Mouse (Mus musculus) megakaryocyte-erythroid progenitor cell, adult 5-6 weeks (primary cell): ENCODE measurements around the gene Cfap70. TPM values are rescaled to one million over a fixed set of nuclear protein-coding genes. Genes with fewer than 3 reads are reported as not detected.
A peak's percentile ranks its signal among the peaks of the same experiment; 100 is the strongest.

Experiments used
- ATAC-seq: replicated peaks from 2 replicates; pipeline ENCODE4 v1.8.0; 2016; ENCODE audit warnings: mild to moderate bottlenecking, inconsistent platforms; ENCODE audit not compliant: severe bottlenecking, poor library complexity, low FRiP score, low TSS enrichment
- total RNA-seq, 2 experiments: library from RNA; stranded (forward) in 1 of 2; stranded (reverse) in 1 of 2; fragments of 200-1000, 215-1000 nt in 1 of 2; fragments of >200 nt in 1 of 2; fragmentation: Nextera tagmentation in 1 of 2; gene quantifications; 2 replicates each; pipeline ENCODE4 v1.2.3; 2014 to 2017

The Cfap70 gene
- total RNA-seq, 2 experiments from 2014 or later, result not detected

GRCm38 (mm10) chr14:20363230-20363629 is 88.8 kb downstream of the Cfap70 start:
- ATAC-seq, result no peak

DNA sequence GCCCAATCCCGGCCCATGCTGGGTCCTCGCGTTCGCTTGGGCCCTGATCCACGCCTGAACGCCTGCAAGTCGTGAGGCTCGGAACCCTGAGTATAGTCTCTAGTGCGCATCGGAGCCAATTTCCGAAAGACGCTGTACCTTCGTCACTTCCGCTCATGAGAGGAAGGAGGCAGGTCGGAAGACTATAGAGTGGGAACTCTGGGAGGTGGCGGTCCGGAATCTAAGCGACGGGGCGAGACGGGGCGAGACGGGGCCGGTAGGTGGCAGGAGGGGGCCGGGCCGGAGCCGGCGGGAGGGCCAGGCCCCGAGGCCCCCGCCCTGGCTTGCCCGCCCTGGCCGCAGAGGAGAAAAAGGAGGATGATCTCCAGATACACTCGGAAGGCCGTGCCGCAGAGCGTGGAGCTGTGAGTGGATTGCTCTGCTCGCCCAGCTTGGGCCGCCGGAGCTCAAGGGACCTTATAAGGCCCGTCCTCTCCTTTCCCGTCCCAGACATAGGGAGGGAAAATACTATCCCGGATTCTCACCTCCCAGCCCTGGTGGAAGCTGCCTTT is 104.0 kb downstream of the Cfap70 start, which contains the start of the genes Ecd and Fam149b:
TSS of gene Ecd (minus strand) at position 131 of the 551 bp plus-strand sequence.
TSS of gene Fam149b (plus strand) at position 172 of the 551 bp plus-strand sequence.
- ATAC-seq, result peak; percentile 95

DNA sequence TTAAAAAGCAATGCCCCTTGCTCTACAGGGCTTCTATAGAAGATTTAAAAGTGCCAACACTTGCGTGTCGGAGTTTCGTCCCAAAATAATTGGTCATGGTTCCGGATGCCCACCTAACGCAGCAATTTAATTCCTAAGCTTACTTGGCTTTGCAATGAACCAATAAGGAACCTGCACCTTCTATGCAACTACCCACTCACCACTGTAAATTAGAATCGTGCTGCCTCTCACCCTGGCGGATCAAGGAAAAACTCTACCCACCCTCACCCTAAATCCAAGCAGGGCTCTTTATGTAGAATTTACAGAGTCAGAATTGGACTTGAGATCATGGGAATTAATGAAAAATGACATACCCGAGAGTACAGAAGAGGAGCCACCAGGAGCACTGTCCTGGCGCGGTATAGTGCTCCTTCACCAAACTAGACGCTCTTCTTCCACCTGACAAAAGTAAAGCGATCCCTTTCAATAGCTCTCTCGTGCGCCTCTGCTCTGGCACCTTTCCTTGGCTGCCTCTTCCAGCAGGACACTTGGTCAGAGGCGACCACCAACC is 104.5 kb downstream of the Cfap70 start:
- peak; percentile 60 for ATAC-seq

- no peak for ATAC-seq
Measured at GRCm38 (mm10) chr14:20345885-20346284, 106.1 kb downstream of the Cfap70 start.

Other genes starting within 250 kb of the Cfap70 start
- not detected in 2 replicates for gene Kcnk16, start 183.0 kb downstream of the Cfap70 start, total RNA-seq (2014; fragmentation: Nextera tagmentation)
- not detected in 2 replicates for gene Kcnk16, start 183.0 kb downstream of the Cfap70 start, total RNA-seq (2017)
- 9.2 and 13.0 TPM in 2 replicates for gene Nudt13, start 157.5 kb downstream of the Cfap70 start, total RNA-seq (2014; fragmentation: Nextera tagmentation)
- gene Nudt13, start 157.5 kb downstream of the Cfap70 start, total RNA-seq (2017), result 10.2 and 16.6 TPM in 2 replicates
- 68.2 and 69.1 TPM in 2 replicates for gene Ecd, start 104.1 kb downstream of the Cfap70 start, total RNA-seq (2014; fragmentation: Nextera tagmentation)
- gene Ecd, start 104.1 kb downstream of the Cfap70 start, total RNA-seq (2017), result 81.3 and 85.9 TPM in 2 replicates
- 16.3 and 21.6 TPM in 2 replicates for gene Fam149b, start 104.1 kb downstream of the Cfap70 start, total RNA-seq (2014; fragmentation: Nextera tagmentation)
- gene Fam149b, start 104.1 kb downstream of the Cfap70 start, total RNA-seq (2017), result 21.6 and 37.3 TPM in 2 replicates
- 89.9 and 98.3 TPM in 2 replicates for gene Dnajc9, start 63.3 kb downstream of the Cfap70 start, total RNA-seq (2014; fragmentation: Nextera tagmentation)
- 251 and 309 TPM in 2 replicates for gene Dnajc9, start 63.3 kb downstream of the Cfap70 start, total RNA-seq (2017)
- gene Mrps16, start 58.6 kb downstream of the Cfap70 start, total RNA-seq (2014; fragmentation: Nextera tagmentation), result 124 and 145 TPM in 2 replicates
- 30.9 and 61.1 TPM in 2 replicates for gene Mrps16, start 58.6 kb downstream of the Cfap70 start, total RNA-seq (2017)
- gene Anxa7, start 27.9 kb upstream of the Cfap70 start, total RNA-seq (2014; fragmentation: Nextera tagmentation), result 89.1 and 89.2 TPM in 2 replicates
- 72.3 and 79.6 TPM in 2 replicates for gene Anxa7, start 27.9 kb upstream of the Cfap70 start, total RNA-seq (2017)
- gene Mss51, start 44.7 kb upstream of the Cfap70 start, total RNA-seq (2014; fragmentation: Nextera tagmentation), result 1.4 and 5.4 TPM in 2 replicates
- 0.80 TPM in 1 of 2 replicates, not detected in the other for gene Mss51, start 44.7 kb upstream of the Cfap70 start, total RNA-seq (2017)
- 114 and 135 TPM in 2 replicates for gene Ppp3cb, start 94.3 kb upstream of the Cfap70 start, total RNA-seq (2014; fragmentation: Nextera tagmentation)
- gene Ppp3cb, start 94.3 kb upstream of the Cfap70 start, total RNA-seq (2017), result 60.1 and 69.9 TPM in 2 replicates
- 7.5 and 14.1 TPM in 2 replicates for gene Usp54, start 188.8 kb upstream of the Cfap70 start, total RNA-seq (2014; fragmentation: Nextera tagmentation)
- gene Usp54, start 188.8 kb upstream of the Cfap70 start, total RNA-seq (2017), result 5.6 and 6.8 TPM in 2 replicates
- not detected in 2 replicates for gene Myoz1, start 204.3 kb upstream of the Cfap70 start, total RNA-seq (2014; fragmentation: Nextera tagmentation)
- not detected in 2 replicates for gene Myoz1, start 204.3 kb upstream of the Cfap70 start, total RNA-seq (2017)
- not detected in 2 replicates for gene Synpo2l, start 216.1 kb upstream of the Cfap70 start, total RNA-seq (2014; fragmentation: Nextera tagmentation)
- gene Synpo2l, start 216.1 kb upstream of the Cfap70 start, total RNA-seq (2017), result 0.05 and 0.46 TPM in 2 replicates
- gene Sec24c, start 222.1 kb upstream of the Cfap70 start, total RNA-seq (2014; fragmentation: Nextera tagmentation), result 99.9 and 104 TPM in 2 replicates
- 50.4 and 55.1 TPM in 2 replicates for gene Sec24c, start 222.1 kb upstream of the Cfap70 start, total RNA-seq (2017)
- gene Fut11, start 242.7 kb upstream of the Cfap70 start, total RNA-seq (2014; fragmentation: Nextera tagmentation), result 6.7 and 8.6 TPM in 2 replicates
- gene Fut11, start 242.7 kb upstream of the Cfap70 start, total RNA-seq (2017), result 2.7 and 3.7 TPM in 2 replicates